Mouse (Mus musculus): ENCODE results near the gene Dyrk3.

Dyrk3 gene

DNA sequence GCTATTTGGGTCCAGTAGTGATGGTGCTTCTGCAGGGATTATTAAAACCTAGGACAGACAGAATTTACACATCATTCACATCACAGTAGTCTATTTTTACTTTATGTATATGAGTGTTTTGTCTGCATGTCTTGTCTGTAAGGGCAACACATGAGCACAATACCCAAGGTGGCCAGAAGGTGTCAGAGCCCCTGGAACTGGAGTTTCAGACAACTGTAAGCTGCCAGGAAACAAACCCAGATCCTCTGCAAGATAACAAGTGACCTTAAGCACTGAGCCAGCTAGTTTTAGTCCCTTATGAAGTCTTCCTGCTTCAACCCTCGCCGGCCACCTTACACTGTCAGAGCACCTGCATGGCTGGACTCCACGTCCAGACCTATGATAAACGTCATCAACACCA is 58.4 kb downstream of the Dyrk3 start:
- no peak for DNase-seq

DNA sequence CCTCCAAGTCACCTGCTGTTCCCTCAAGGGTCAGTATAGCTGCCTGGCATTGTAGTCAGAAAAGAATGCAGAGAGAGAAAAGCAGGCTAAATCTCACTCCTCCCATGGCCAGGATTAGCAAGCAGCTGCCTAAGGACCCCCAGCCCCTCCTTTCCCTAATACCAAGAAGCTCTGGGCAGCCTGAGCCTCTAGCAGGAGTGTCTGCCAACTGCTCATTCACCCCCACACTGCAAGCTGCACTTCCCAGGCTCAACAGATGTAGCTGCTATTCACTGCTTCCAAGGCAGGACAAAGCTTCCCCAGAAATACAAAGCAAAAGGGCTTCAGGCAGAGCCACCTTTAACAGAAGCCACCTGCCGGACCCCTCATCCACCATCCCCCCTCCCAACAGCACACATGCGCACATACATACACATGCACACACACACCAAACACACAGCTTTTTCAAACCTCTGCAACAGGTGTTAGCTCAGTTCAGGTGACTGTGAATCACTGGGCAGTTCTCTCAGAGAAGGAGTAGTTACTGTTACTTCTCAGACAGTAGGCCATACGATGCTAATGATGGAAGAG is 59.3 kb downstream of the Dyrk3 start:
- DNase-seq: peak; percentile 38
